Mouse (Mus musculus): ENCODE results near the gene Crp.
A peak's percentile ranks its signal among the peaks of the same experiment; 100 is the strongest.

The Crp gene

GRCm38 (mm10) chr1:172697844-172698243, at the start of gene Crp:
Crp (plus strand) TSS chr1:172698055.
- DNase-seq (ENCODE audit: low read depth, low spot score) = no peak

GRCm38 (mm10) chr1:172649396-172649795, 48.5 kb upstream of the Crp start:
- no peak for DNase-seq (ENCODE audit: low read depth, low spot score)

DNA sequence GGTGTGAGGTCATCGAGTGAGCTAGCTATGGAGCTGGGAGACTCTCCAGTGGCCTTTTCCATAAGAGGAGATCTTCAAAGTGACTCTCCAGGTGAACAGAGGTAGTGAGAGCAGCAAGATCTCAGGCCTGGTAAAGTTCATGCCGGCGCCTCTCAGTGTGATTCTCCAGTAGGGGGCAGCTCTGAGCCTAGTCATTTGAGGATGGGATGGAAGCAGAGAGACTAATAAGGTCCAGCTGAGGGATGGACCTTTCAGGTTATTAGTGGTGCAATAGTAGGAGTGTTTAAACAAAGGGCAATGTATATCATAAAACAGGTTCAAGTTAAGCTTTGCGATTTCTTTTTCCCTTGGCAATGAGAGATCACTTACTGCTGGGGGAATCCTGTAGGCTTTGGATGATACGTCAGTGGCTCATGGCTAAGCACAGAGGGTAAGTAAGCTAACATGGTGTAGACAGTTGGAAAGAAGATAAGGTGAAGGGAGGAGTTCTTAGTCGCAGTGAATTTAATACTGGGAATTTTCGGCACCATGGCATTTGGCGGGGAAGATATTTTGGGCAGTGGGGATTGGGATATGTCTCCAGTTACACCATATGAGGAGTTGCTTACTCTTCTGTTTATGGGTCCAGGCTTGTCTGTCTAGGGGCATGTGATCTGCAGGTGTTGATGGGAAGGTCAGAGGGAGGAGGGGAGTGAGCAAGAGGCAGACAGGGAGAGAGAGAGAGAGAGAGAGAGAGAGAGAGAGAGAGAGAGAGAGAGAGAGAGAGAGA, 47.2 kb upstream of the Crp start:
- DNase-seq (ENCODE audit: low read depth, low spot score) = no peak

- DNase-seq (ENCODE audit: low read depth, low spot score) = no peak
These were observed 46.4 kb upstream of the Crp start for GRCm38 (mm10) chr1:172651288-172651987.

DNA sequence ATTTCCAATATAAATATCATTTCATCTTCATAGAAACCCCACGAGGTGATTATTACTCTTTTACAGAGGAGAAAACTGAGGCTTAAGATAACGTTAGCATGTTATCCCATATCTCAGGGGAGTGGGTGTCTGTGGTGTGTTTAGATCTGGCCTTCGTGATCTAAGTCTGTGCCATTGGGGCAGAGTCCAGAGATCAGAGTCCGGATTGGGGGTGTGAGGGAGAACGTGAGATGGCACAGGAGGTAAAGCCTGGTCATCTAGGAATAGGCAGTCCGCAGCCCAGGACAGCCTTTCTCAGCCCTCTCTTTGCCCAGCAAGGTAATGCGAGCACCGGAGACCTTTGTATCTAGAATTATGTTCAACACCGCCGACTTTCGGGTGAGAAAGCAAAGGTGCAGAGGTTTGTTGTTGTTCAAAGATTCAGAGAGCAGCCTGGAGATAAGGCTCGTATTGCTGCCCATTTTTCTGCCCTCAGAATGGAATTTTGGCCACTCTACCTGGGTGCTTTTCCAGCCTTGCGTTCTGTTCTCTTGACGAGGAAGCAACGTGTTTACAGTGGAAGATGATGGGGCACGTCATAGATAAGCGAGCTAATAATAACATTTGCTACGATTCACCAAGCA, 45.7 kb upstream of the Crp start:
- DNase-seq (ENCODE audit: low read depth, low spot score) = no peak

DNA sequence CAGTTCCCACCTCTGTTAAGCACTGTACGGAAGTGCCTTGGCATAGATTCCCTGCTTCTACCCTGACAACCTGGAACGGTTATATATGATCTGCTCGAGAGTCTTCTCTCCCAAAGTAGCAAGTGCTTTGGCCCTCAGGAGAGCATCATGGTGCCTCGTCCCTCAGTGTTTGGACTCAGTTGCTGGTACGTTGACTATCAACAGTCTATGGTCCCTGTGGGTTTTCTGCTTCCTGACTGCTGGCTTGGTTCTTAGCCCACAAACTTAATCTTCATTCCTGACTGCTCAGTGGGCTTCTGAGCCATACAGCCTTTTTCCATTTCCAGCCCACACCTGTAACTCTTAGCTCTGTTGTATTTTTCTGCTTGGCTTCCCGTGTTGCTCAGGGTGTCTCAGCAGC, 44.0 kb upstream of the Crp start:
- no peak for DNase-seq (ENCODE audit: low read depth, low spot score)

GRCm38 (mm10) chr1:172657266-172657665, 40.6 kb upstream of the Crp start:
- DNase-seq (ENCODE audit: low read depth, low spot score) = no peak

DNA sequence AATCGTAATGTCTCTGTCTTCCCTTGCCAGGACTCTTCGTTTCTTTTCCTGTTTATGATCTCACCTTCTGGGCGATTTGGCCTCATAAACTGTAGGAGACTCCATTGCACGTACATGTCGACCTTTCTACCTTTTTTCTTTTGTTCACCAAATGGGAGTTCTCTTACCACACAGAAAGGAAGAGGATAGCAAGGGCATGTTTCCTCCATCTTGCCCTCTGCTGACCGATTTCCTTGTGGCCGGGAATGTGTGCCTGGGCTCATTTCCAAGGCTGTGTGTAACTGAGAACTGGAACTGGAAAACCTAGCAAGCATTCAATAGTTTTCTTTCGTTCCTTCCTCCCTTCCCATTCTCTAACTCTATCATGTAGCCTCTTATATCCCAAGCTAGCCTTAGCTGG, 38.2 kb upstream of the Crp start:
- DNase-seq (ENCODE audit: low read depth, low spot score) = no peak

DNA sequence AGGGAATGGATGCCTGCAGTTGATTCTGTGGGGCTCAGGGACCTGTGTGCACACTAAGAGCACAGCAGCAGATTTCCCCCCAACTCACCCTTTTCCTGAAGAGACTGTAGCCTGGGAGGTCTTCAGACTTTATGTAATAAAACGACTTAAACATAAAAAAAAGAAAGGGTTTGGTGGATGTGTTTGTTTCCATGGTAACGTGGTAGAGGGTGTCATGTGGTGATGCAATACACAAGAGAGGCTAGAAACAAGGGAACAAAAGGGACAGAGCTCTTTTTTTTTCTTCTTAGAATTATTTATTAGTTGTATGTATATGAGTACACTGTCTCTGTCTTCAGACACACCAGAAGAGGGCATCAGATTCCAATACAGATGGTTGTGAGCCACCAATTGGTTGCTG, 32.4 kb upstream of the Crp start:
- no peak for DNase-seq (ENCODE audit: low read depth, low spot score)

- no peak for DNase-seq (ENCODE audit: low read depth, low spot score)
These were observed 30.3 kb upstream of the Crp start for GRCm38 (mm10) chr1:172667597-172667996.

DNA sequence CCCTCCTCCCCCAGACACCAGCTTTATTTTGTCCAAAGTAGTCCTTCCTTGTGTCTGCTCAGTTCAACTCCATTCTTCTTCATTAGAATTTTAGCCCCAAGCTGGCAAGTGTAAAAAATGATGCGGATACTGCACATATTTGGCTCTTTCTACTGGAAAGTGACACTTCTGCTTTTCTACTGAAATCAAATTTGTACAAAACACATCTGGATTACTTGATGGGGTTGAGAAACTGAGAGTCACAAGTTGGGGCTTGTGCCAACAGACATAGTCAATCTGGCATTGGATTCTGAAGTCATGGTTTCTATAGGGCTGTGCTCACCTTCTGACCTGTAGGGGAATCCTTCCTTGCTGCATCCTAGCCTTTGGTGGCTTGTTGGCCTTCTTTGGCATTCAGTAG, 27.1 kb upstream of the Crp start:
- no peak for DNase-seq (ENCODE audit: low read depth, low spot score)

DNA sequence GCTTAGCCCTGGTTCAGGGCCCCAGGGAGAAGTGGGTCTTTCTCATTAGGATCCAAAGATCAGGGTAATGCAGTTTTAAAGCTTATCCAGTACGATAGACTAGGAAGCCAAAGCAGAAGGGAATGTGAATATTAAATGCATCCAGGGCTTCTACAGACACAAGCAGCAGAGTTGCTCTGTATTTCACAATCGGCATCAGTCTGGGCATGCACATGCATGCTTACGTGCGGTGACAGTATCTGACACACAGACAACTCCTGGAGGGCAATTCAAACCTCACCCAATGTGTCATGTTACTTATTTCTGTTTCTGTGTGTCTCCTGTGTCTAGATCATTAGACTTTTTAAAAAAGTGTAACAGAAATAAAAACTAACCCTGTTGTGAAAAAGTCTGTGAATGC, 17.1 kb upstream of the Crp start:
- DNase-seq (ENCODE audit: low read depth, low spot score) = no peak

DNA sequence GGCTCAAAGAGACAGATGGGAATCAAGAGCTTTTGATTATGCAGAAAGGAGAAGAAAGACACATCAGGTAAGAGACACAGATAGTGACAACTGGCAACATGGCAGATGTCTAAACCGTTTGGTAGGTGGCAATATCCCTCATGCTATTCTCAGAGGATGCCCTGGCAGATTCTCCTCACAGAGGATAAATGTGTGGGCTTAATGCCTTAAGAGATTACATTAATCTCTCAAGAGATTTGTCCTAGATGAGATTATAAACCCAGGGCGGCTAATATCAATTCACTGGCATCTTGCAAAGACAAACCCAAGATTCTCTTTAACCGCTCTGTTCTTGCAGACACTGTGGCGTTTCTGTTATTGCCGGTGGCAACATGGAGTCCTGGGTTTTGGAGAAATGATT, 14.3 kb upstream of the Crp start:
- no peak for DNase-seq (ENCODE audit: low read depth, low spot score)

GRCm38 (mm10) chr1:172683957-172684356, 13.9 kb upstream of the Crp start:
- DNase-seq (ENCODE audit: low read depth, low spot score) = no peak

GRCm38 (mm10) chr1:172685178-172685577, 12.7 kb upstream of the Crp start:
- no peak for DNase-seq (ENCODE audit: low read depth, low spot score)

- no peak for DNase-seq (ENCODE audit: low read depth, low spot score)
These were observed 433 bp upstream of the Crp start for GRCm38 (mm10) chr1:172697422-172697821.

DNA sequence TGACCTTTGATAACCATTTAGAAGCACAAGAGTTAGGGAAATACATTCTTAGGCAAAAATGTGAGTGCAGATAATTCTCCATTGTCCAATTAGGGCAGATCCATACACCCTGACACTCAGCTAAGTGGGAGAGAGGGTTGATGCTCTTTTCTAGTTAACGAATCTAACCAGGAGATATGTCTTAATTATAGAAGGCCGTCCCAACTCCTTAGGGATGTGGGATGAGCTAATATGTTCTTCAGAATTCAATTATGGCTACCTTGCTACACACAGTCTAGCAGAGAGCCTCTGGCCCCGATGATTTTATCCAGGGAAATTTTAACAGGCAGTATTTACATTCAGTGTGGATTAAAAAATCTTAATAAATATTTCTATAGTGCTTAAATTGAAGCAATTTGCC, 3.0 kb downstream of the Crp start:
- no peak for DNase-seq (ENCODE audit: low read depth, low spot score)

GRCm38 (mm10) chr1:172701381-172701780, 3.5 kb downstream of the Crp start:
- peak; percentile 16 for DNase-seq (ENCODE audit: low read depth, low spot score)

DNA sequence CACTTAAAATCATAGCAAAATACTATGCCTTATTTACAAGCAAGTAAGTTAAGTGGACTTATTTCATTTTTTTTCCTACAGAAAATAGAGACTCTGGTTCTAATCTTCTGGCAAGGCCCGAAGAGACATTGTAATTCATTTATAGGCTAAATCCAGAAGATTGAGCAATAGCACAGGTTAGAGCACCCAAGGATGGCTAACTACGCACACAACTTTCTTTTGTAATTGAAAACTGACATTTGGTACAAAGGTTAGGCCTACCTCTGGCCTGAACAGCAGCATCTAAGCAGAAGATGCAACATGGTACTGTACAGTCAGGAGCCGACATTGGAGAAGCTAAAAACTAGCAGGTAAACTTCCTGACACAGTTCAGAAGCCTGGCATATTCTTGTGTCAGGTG, 4.0 kb downstream of the Crp start:
- DNase-seq (ENCODE audit: low read depth, low spot score) = no peak

GRCm38 (mm10) chr1:172704769-172705168, 6.9 kb downstream of the Crp start:
- no peak for DNase-seq (ENCODE audit: low read depth, low spot score)

- no peak for DNase-seq (ENCODE audit: low read depth, low spot score)
These were observed 8.4 kb downstream of the Crp start for GRCm38 (mm10) chr1:172706243-172706642.

DNA sequence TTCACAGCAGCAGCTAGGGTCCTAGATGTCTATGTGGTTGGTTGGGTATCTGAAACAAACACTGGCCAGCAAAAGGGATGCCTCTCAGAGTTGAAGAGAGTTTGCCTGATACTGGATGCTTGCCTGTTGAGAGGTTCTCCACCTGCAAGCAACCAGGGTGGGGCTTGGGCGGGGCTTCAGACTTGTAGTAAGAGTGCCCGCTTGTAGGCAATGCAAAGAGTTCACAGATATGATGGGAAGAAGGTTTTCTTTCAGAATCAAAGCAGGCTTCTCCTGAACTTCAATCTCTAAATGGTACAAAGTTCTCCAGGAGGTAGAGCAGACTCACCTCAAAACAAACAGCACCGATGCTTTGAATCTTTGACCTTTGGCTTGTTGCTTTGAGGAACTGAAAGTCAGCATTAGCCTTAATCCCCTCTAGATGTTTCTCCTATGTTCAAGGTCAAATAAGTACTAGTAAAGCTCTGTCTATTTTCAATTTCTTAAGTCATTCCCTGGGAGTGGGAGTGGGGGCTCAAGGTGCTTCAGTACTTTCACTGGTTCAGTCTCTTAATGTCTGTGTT, 12.0 kb downstream of the Crp start:
- no peak for DNase-seq (ENCODE audit: low read depth, low spot score)

DNA sequence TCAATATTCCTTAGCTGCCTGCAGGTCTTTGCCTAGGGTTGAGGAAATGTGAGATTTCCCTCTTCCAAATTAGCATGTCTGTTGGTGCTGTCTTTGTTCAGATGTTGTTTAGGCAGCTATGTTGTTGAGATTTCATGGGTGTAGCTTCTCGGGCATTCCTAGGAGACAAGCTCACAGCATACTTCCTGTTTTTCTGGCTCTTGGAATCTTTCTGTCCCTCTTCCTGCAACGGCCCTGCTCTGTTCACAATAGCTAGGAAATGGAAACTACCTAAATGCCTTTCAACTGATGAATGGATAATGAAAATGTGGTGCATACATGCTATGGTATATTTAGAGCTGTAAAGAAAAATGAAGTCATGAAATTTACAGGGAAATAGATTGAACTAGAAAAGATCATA, 13.5 kb downstream of the Crp start:
- DNase-seq (ENCODE audit: low read depth, low spot score) = no peak

Measured in WW6 (cell line).